Mouse (Mus musculus) gastrocnemius, postnatal 36 days (tissue): ENCODE data around the gene Cmtm5. TPM values are rescaled to one million over a fixed set of nuclear protein-coding genes. Genes with fewer than 3 reads are reported as not detected.

Source experiments
- microRNA-seq, 2 experiments: library from miRNA; unstranded; fragments of <30 nt; microRNA quantifications; one replicate each; pipeline ENCODE4 v1.2.0; 2021
- total RNA-seq, 2 experiments: library from RNA; stranded (reverse); gene quantifications; 2 replicates each; pipeline ENCODE4 v1.2.3; 2021

Gene Cmtm5
- total RNA-seq, 2 experiments from 2014 or later: 0.42 TPM; not detected in 1

Small RNA genes lying within 50 kb of the gene (microRNA-seq; reads per million reads assigned to microRNA genes)
- gene Mir208a (9.3 to 11.1 reads per million in 2 experiments), gene Mir208b (152 to 660 reads per million in 2 experiments)

Other genes starting within 250 kb of the Cmtm5 start
- 10 to 100 TPM; 63.7 to 64.2 TPM for gene Acin1, start 249.3 kb upstream of the Cmtm5 start, total RNA-seq
- gene Gm29776, start 237.4 kb upstream of the Cmtm5 start, total RNA-seq: not detected
- gene Cebpe, start 224.1 kb upstream of the Cmtm5 start, total RNA-seq: not detected
- gene Slc7a8, start 154.3 kb upstream of the Cmtm5 start, total RNA-seq: 10 to 100 TPM; 17.5 to 23.4 TPM
- gene Rnf212b, start 122.1 kb upstream of the Cmtm5 start, total RNA-seq: 1 to 10 TPM; 2.2 TPM
- 1 to 10 TPM; 2.6 to 4.0 TPM for gene Homez, start 65.3 kb upstream of the Cmtm5 start, total RNA-seq
- gene Ppp1r3e, start 58.7 kb upstream of the Cmtm5 start, total RNA-seq: 1 to 10 TPM; 2.9 to 3.0 TPM
- gene Bcl2l2, start 52.9 kb upstream of the Cmtm5 start, total RNA-seq: 10 to 100 TPM; 20.9 to 25.9 TPM
- not detected for gene Gm20521, start 52.8 kb upstream of the Cmtm5 start, total RNA-seq
- 10 to 100 TPM; 51.0 to 53.2 TPM for gene Pabpn1, start 43.8 kb upstream of the Cmtm5 start, total RNA-seq
- 1 to 10 TPM; 1.6 to 1.7 TPM for gene Slc22a17, start 23.1 kb upstream of the Cmtm5 start, total RNA-seq
- 1 to 10 TPM; 2.1 to 2.5 TPM for gene Efs, start 10.1 kb upstream of the Cmtm5 start, total RNA-seq
- gene Il25, start 3.6 kb upstream of the Cmtm5 start, total RNA-seq: not detected
- 100 to 1,000 TPM in 1 of 2 experiments, 10 to 100 TPM in 1; 40.5 to 246 TPM for gene Myh6, start 30.7 kb downstream of the Cmtm5 start, total RNA-seq
- gene Gm17428, start 40.7 kb downstream of the Cmtm5 start, total RNA-seq: not detected
- gene Myh7, start 58.4 kb downstream of the Cmtm5 start, total RNA-seq: 1,000 to 10,000 TPM in 1 of 2 experiments, 100 to 1,000 TPM in 1; 194 to 1,204 TPM
- 10 to 100 TPM; 13.9 to 18.1 TPM for gene Ngdn, start 79.2 kb downstream of the Cmtm5 start, total RNA-seq
- gene Zfhx2, start 156.1 kb downstream of the Cmtm5 start, total RNA-seq: 1 to 10 TPM; 3.5 to 3.7 TPM
- gene Thtpa, start 158.5 kb downstream of the Cmtm5 start, total RNA-seq: 10 to 100 TPM; 10.1 to 13.6 TPM
- 1 to 10 TPM; 4.0 to 5.1 TPM for gene Ap1g2, start 170.3 kb downstream of the Cmtm5 start, total RNA-seq
- under 1 TPM; 0.17 to 0.23 TPM for gene Jph4, start 180.7 kb downstream of the Cmtm5 start, total RNA-seq